Comparison of ENCODE assay signal across 10 mouse cellular contexts in the genomic region with DNA sequence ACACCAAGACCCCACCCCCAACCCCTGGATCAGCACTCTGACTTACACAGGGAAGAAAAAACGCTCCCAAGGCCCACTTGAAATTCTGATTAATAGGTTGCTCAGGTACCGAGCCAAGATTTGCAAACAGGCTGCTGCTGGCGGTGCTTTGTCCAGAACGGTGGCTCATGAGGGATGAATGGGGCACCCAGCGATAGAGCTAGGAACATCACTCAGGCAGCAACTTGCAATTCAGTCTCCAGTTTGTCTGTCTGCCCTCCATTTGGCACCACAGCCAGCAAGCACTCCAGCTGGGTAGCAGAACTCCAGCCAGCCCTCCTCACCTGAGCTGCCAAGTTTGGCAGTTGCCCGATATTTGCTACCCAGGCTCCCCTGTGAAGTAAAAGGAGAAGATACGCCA.
DNase-seq lines count a peak whose midpoint lies in the region; ATAC-seq and TF ChIP-seq lines count a peak whose summit lies in the region.
"Had no signal": no experiment of that assay in that cellular context is flagged by ENCODE, and none has a peak within 500 bp of the region (broad histone marks: within the 10 kb centered on the region; RNA-seq: fewer than 3 reads in every experiment).

No protein-coding gene starts in this region.

- TF ChIP-seq POLR2A in kidney, adult 2 months (IDR thresholded peaks at IDR 0.05; ENCODE audit: low read depth, low read length): no peak

- H3K27me3 ChIP-seq in lung, embryonic 16.5 days (ENCODE audit: control insufficient read depth, insufficient read depth, low read depth, low read length): no peaks in the 10 kb centered on the region
- H3K27me3 ChIP-seq in forebrain, embryonic 14.5 days (replicated peaks; ENCODE audit: control insufficient read depth, insufficient read depth, low read length): no peaks in the 10 kb centered on the region
- H3K27me3 ChIP-seq in hindbrain, postnatal 0 days (ENCODE audit: insufficient read depth, low read length): no peaks in the 10 kb centered on the region
- H3K27me3 ChIP-seq in kidney, adult 2 months (replicated peaks; ENCODE audit: control insufficient read depth, insufficient read depth, low read length): no peaks in the 10 kb centered on the region
- H3K27me3 ChIP-seq: liver, embryonic 13.5 days had no signal

- H3K9ac ChIP-seq in lung, embryonic 16.5 days (ENCODE audit: low read length): no peak overlapping the region
- no peak overlapping the region for H3K9ac ChIP-seq in forebrain, embryonic 14.5 days (ENCODE audit: low read length)
- no peak overlapping the region for H3K9ac ChIP-seq in hindbrain, postnatal 0 days (replicated peaks; ENCODE audit: low read length)
- H3K9ac ChIP-seq: liver, embryonic 13.5 days had no signal

- H3K4me2 ChIP-seq in lung, embryonic 16.5 days (ENCODE audit: low read depth, low read length): no peak overlapping the region
- H3K4me2 ChIP-seq in forebrain, embryonic 14.5 days (ENCODE audit: low read length): no peak overlapping the region
- peak overlapping the region; percentile 44 for H3K4me2 ChIP-seq in hindbrain, postnatal 0 days (ENCODE audit: low read depth, low read length)
- H3K4me2 ChIP-seq: liver, embryonic 13.5 days had no signal

- no peaks in the 10 kb centered on the region for H3K9me3 ChIP-seq in lung, embryonic 16.5 days (ENCODE audit: control insufficient read depth, low read length)
- no peaks in the 10 kb centered on the region for H3K9me3 ChIP-seq in forebrain, embryonic 14.5 days (replicated peaks; ENCODE audit: control insufficient read depth, low read length)
- H3K9me3 ChIP-seq in hindbrain, postnatal 0 days (ENCODE audit: low read length): no peaks in the 10 kb centered on the region
- H3K9me3 ChIP-seq: liver, embryonic 13.5 days had no signal

- TF ChIP-seq CTCF in hindbrain, postnatal 0 days (IDR thresholded peaks at IDR 0.05; ENCODE audit: low read depth): no peak
- no peak for TF ChIP-seq CTCF in kidney, adult 2 months (conservative IDR thresholded peaks at IDR 0.05; ENCODE audit: insufficient read depth, insufficient read length, low read depth, low read length)

- peaks cover 2% of the 10 kb centered on the region for H3K4me1 ChIP-seq in lung, embryonic 16.5 days (replicated peaks; ENCODE audit: control insufficient read depth, insufficient read depth, low read length)
- peaks cover 10% of the 10 kb centered on the region for H3K4me1 ChIP-seq in forebrain, embryonic 14.5 days (ENCODE audit: control insufficient read depth, insufficient read depth, low read length)
- H3K4me1 ChIP-seq in hindbrain, postnatal 0 days (ENCODE audit: insufficient read depth, low read length): peaks cover 5% of the 10 kb centered on the region; the same call in 1 of the 2 replicates
- H3K4me1 ChIP-seq in kidney, adult 2 months (ENCODE audit: control insufficient read depth, insufficient read depth, low read length): no peaks in the 10 kb centered on the region
- H3K4me1 ChIP-seq: liver, embryonic 13.5 days had no signal

- ATAC-seq in lung, embryonic 16.5 days (ENCODE audit: low read depth): 0 out of 2 replicates have a peak, but pooled peaks have one; percentile 12
- ATAC-seq in forebrain, embryonic 14.5 days: peak; percentile 32
- ATAC-seq in hindbrain, postnatal 0 days: peak; percentile 66

- no peak overlapping the region for H3K4me3 ChIP-seq in lung, embryonic 16.5 days (ENCODE audit: low read length)
- H3K4me3 ChIP-seq in forebrain, embryonic 14.5 days (ENCODE audit: low read depth, low read length): no peak overlapping the region
- H3K4me3 ChIP-seq in hindbrain, postnatal 0 days (ENCODE audit: low read length): no peak overlapping the region
- no peak overlapping the region for H3K4me3 ChIP-seq in kidney, adult 2 months (ENCODE audit: insufficient read depth, low read depth, low read length)
- H3K4me3 ChIP-seq: liver, embryonic 13.5 days had no signal

- no peak overlapping the region for H3K27ac ChIP-seq in lung, embryonic 16.5 days (ENCODE audit: low read length)
- H3K27ac ChIP-seq in forebrain, embryonic 14.5 days (ENCODE audit: low read depth, low read length): no peak overlapping the region
- no peak overlapping the region for H3K27ac ChIP-seq in hindbrain, postnatal 0 days
- H3K27ac ChIP-seq in kidney, adult 2 months (ENCODE audit: insufficient read depth, low read depth, low read length): no peak overlapping the region
- H3K27ac ChIP-seq: liver, embryonic 13.5 days had no signal

- H3K36me3 ChIP-seq in lung, embryonic 16.5 days (ENCODE audit: control insufficient read depth, insufficient read depth, low read length): no peaks in the 10 kb centered on the region
- no peaks in the 10 kb centered on the region for H3K36me3 ChIP-seq in forebrain, embryonic 14.5 days (ENCODE audit: control insufficient read depth, insufficient read depth, low read length)
- H3K36me3 ChIP-seq in hindbrain, postnatal 0 days (ENCODE audit: insufficient read depth, low read length): no peaks in the 10 kb centered on the region
- H3K36me3 ChIP-seq in kidney, adult 2 months (ENCODE audit: control insufficient read depth, insufficient read depth, low read length): no peaks in the 10 kb centered on the region
- H3K36me3 ChIP-seq: liver, embryonic 13.5 days had no signal

- 43% methylated on average over 7 of the region's 7 CpGs for WGBS in lung, embryonic 16.5 days
- WGBS in forebrain, embryonic 14.5 days: 40% methylated on average over 7 of the region's 7 CpGs
- WGBS in hindbrain, postnatal 0 days: 19% methylated on average over 7 of the region's 7 CpGs
- 56% methylated on average over 7 of the region's 7 CpGs for WGBS in kidney, adult 2 months

- no peak for DNase-seq in lung, postnatal 10 days
- peak; percentile 8 for DNase-seq in forebrain, embryonic 14.5 days (ENCODE audit: low spot score)
- peak; percentile 47 for DNase-seq in hindbrain, postnatal 0 days (ENCODE audit: low spot score)
- peak; percentile 69 for DNase-seq in skeletal muscle tissue, adult 2 months (ENCODE audit: low read depth, low spot score)
- DNase-seq in thymus, postnatal 0 days (ENCODE audit: low spot score): no peak
- DNase-seq in kidney, adult 2 months: no peak
- DNase-seq in right cerebral cortex, postnatal 4 days: no peak
- DNase-seq: heart, postnatal 10 days; liver, embryonic 13.5 days had no signal

Comparison
In these comparisons a context has a peak if more than half of its experiments do, and no peak if none do; other contexts are left out.
1. ATAC-seq: peak in every context shown above with its lines; median percentile 66 in hindbrain, postnatal 0 days; 32 in forebrain, embryonic 14.5 days; 12 in lung, embryonic 16.5 days.
2. DNase-seq: peak in forebrain, embryonic 14.5 days (single experiment), hindbrain, postnatal 0 days (single experiment) and skeletal muscle tissue, adult 2 months (single experiment); none in lung, postnatal 10 days (single experiment), thymus, postnatal 0 days (single experiment), kidney, adult 2 months (single experiment) and right cerebral cortex, postnatal 4 days (single experiment).